Mouse (Mus musculus) stomach, embryonic 14.5 days (tissue): ENCODE measurements at regions not wholly inside any gene's neighbourhood (a gene's known extent, or its start where the extent isn't known, plus 50 kb on each side); places are given as distances from the start of the nearest gene placed in this dataset.

Experiments used
- ATAC-seq: fragments of 200-750 bp; cut with Nextera tagmentation; 2 replicates; pipeline ENCODE4 v1.8.0; 2017; ENCODE audit warnings: low read depth, moderate TSS enrichment; ENCODE audit not compliant: insufficient number of reproducible peaks, insufficient read depth, low FRiP score
- H3K27ac ChIP-seq: fragments of 300-500 bp; sonication (generic); 2 replicates; pipeline ENCODE4 v1.5.1; 2014; ENCODE audit warnings: mild to moderate bottlenecking, low read length, moderate library complexity, mixed read lengths
- H3K27me3 ChIP-seq: fragments of 300-500 bp; sonication (generic); 2 replicates; pipeline ENCODE4 v1.6.1; 2014; ENCODE audit warnings: low read length, control low read depth, mixed read lengths; ENCODE audit not compliant: control insufficient read depth, insufficient read depth
- H3K36me3 ChIP-seq: fragments of 300-500 bp; sonication (generic); 2 replicates; pipeline ENCODE4 v1.6.1; 2014; ENCODE audit warnings: mild to moderate bottlenecking, control low read depth, low read length, moderate library complexity, mixed read lengths; ENCODE audit not compliant: control insufficient read depth, insufficient read depth
- H3K4me1 ChIP-seq: fragments of 300-500 bp; sonication (generic); 2 replicates; pipeline ENCODE4 v1.6.1; 2014; ENCODE audit warnings: low read length, control low read depth, mixed read lengths; ENCODE audit not compliant: control insufficient read depth, insufficient read depth
- H3K4me2 ChIP-seq: fragments of 300-500 bp; sonication (generic); replicated peaks from 2 replicates; pipeline ENCODE4 v1.6.1; 2014; ENCODE audit warnings: low read depth, low read length, control low read depth
- H3K4me3 ChIP-seq: fragments of 300-500 bp; sonication (generic); 2 replicates; pipeline ENCODE4 v1.5.1; 2014; ENCODE audit warnings: low read depth, low read length, control low read depth
- H3K9ac ChIP-seq: fragments of 300-500 bp; sonication (generic); replicated peaks from 2 replicates; pipeline ENCODE4 v1.6.1; 2014; ENCODE audit warnings: low read depth, mild to moderate bottlenecking, control low read depth, low read length, moderate library complexity, mixed read lengths
- H3K9me3 ChIP-seq: fragments of 300-500 bp; sonication (generic); 2 replicates; pipeline ENCODE4 v1.6.1; 2016; ENCODE audit warnings: low read depth, low read length, control low read depth; ENCODE audit not compliant: control insufficient read depth
- WGBS: fragments of 180-500 bp; shearing (Covaris S2); extraction: QIAGEN DNeasy Blood & Tissue Kit; methylation state at CpG from one replicate; pipeline ENCODE4 v1.1.7; 2014; 5-methylcytosine and 5-hydroxymethylcytosine counted together

GRCm38 (mm10) chr1:90406663-90407062, 196.1 kb upstream of the Cops8 start:
- Histone ChIP-seq H3K9me3 (no peaks in the 10 kb centered on the region), H3K4me2 (no peak overlapping the region), H3K27ac (no peak overlapping the region), H3K9ac (no peak overlapping the region), H3K36me3 (no peaks in the 10 kb centered on the region), H3K4me3 (no peak overlapping the region), H3K4me1 (peaks cover 9% of the 10 kb centered on the region; the same call in 1 of the 2 replicates), H3K27me3 (no peaks in the 10 kb centered on the region)
- WGBS: 87% methylated on average over 6 of the region's 6 CpGs
- ATAC-seq: no peak

DNA sequence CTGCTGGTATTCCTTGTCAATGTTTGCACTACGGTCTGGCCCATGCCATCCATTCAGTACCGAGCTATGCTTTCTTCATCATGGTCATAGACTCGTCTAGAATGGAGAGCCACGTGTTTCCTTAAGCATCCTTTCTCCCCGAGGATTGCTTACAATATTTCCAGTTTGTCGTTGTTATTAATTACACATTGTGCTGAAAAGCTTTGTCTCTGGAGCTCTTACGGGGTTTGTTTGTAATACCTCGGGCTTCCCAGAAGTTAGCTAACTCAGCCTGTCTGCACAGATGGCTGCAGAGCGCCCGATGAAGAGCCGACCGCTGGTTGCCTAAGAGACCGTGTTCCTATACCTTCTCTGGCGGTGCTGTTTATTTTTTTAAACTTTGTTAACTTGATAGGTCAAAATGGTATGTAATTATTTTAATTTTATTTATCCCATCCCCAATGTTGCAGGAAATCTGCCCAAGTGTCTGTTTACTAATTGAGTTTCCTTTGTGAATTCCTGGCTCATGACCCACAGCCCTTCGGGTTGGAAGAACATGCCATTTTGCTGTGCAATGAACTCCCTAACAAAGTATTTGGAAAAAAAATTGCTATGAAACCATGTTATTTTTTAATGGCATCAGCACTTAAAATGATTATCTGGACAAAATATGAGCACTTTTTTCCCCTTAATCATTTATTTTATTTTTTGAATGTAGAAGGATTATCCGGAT, 194.1 kb upstream of the Cops8 start:
- no peak overlapping the region for H3K27ac ChIP-seq
- WGBS: 32% methylated on average over 16 of the region's 16 CpGs
- H3K27me3 ChIP-seq: no peaks in the 10 kb centered on the region
- H3K9ac ChIP-seq: no peak overlapping the region
- 0 out of 2 replicates have a peak overlapping the region, but pooled peaks have one; percentile 4 for H3K4me2 ChIP-seq
- no peak for ATAC-seq
- H3K36me3 ChIP-seq: no peaks in the 10 kb centered on the region
- H3K9me3 ChIP-seq: no peaks in the 10 kb centered on the region
- H3K4me3 ChIP-seq: no peak overlapping the region
- H3K4me1 ChIP-seq: peaks cover 9% of the 10 kb centered on the region; the same call in 1 of the 2 replicates

GRCm38 (mm10) chr1:90409236-90409635, 193.5 kb upstream of the Cops8 start:
- Histone ChIP-seq H3K27ac (no peak overlapping the region), H3K4me2 (no peak overlapping the region), H3K9ac (no peak overlapping the region), H3K9me3 (no peaks in the 10 kb centered on the region), H3K4me1 (peaks cover 9% of the 10 kb centered on the region; the same call in 1 of the 2 replicates), H3K27me3 (no peaks in the 10 kb centered on the region), H3K4me3 (no peak overlapping the region), H3K36me3 (no peaks in the 10 kb centered on the region)
- no peak for ATAC-seq
- WGBS: 82% methylated on average over 3 of the region's 3 CpGs

- no peak for ATAC-seq
- Histone ChIP-seq H3K27me3 (no peaks in the 10 kb centered on the region), H3K36me3 (no peaks in the 10 kb centered on the region), H3K27ac (no peak overlapping the region), H3K4me2 (no peak overlapping the region), H3K9me3 (no peaks in the 10 kb centered on the region), H3K4me3 (no peak overlapping the region), H3K4me1 (no peaks in the 10 kb centered on the region), H3K9ac (no peak overlapping the region)
- WGBS: 56% methylated on average over 9 of the region's 9 CpGs
Measured at GRCm38 (mm10) chr1:90412511-90413045, 190.2 kb upstream of the Cops8 start.

DNA sequence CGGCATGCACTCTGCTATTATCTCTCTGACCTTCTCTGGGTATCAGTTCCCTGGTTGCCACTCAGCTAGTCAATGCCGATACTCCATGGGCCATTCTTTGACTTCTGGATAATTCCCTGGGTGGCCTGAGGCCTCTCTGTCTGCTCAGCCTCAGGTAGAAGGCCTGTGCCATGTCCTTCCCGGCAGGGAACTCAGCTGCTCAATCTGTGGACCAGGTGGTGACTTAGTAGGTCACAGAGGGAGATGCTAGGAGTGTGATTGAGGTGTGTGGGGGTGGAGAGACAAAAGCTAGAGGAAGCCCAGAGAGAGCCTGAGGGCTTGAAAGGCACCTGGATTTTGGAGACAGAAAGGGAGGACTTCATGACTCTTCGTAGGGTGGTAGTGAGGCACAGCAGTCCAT, 188.0 kb upstream of the Cops8 start:
- Histone ChIP-seq H3K4me3 (no peak overlapping the region), H3K4me1 (no peaks in the 10 kb centered on the region), H3K9ac (no peak overlapping the region), H3K4me2 (no peak overlapping the region), H3K27me3 (no peaks in the 10 kb centered on the region), H3K36me3 (no peaks in the 10 kb centered on the region), H3K9me3 (no peaks in the 10 kb centered on the region), H3K27ac (no peak overlapping the region)
- WGBS: 94% methylated on average over 4 of the region's 4 CpGs
- no peak for ATAC-seq

GRCm38 (mm10) chr1:90424066-90424821, 178.5 kb upstream of the Cops8 start:
- no peak overlapping the region for H3K27ac ChIP-seq
- WGBS: 38% methylated on average over 13 of the region's 13 CpGs
- ATAC-seq: no peak

GRCm38 (mm10) chr1:90428334-90428733, 174.4 kb upstream of the Cops8 start:
- no peaks in the 10 kb centered on the region for H3K27me3 ChIP-seq
- no peak for ATAC-seq
- H3K9ac ChIP-seq: no peak overlapping the region
- 95% methylated on average over 6 of the region's 6 CpGs for WGBS
- H3K27ac ChIP-seq: no peak overlapping the region
- 0 out of 2 replicates have a peak, but pooled peaks cover 6% of the 10 kb centered on the region for H3K4me1 ChIP-seq
- H3K4me2 ChIP-seq: no peak overlapping the region
- H3K36me3 ChIP-seq: no peaks in the 10 kb centered on the region
- H3K9me3 ChIP-seq: no peaks in the 10 kb centered on the region; the same call in 1 of the 2 replicates
- H3K4me3 ChIP-seq: no peak overlapping the region

More at GRCm38 (mm10) chr1:90424066-90424821, 178.5 kb upstream of the Cops8 start:
- H3K9ac ChIP-seq: no peak overlapping the region
- H3K4me1 ChIP-seq: 0 out of 2 replicates have a peak, but pooled peaks cover 6% of the 10 kb centered on the region
- no peaks in the 10 kb centered on the region for H3K36me3 ChIP-seq
- H3K9me3 ChIP-seq: no peaks in the 10 kb centered on the region; the same call in 1 of the 2 replicates
- no peaks in the 10 kb centered on the region for H3K27me3 ChIP-seq
- no peak overlapping the region for H3K4me3 ChIP-seq
- H3K4me2 ChIP-seq: no peak overlapping the region

GRCm38 (mm10) chr1:90428774-90429173, 174.0 kb upstream of the Cops8 start:
- no peak overlapping the region for H3K4me2 ChIP-seq
- H3K9ac ChIP-seq: no peak overlapping the region
- no peaks in the 10 kb centered on the region for H3K36me3 ChIP-seq
- 0 out of 2 replicates have a peak, but pooled peaks cover 6% of the 10 kb centered on the region for H3K4me1 ChIP-seq
- no peak for ATAC-seq
- H3K9me3 ChIP-seq: no peaks in the 10 kb centered on the region; the same call in 1 of the 2 replicates
- H3K27me3 ChIP-seq: no peaks in the 10 kb centered on the region
- H3K27ac ChIP-seq: no peak overlapping the region
- 81% methylated on average over 7 of the region's 7 CpGs for WGBS
- H3K4me3 ChIP-seq: no peak overlapping the region
